Mouse (Mus musculus) G1E (cell line): ENCODE measurements around the gene Scand1.

Experiments used
- CTCF ChIP-seq: IDR thresholded peaks from 2 replicates; pipeline ENCODE4 v1.5.1; 2012; ENCODE audit warnings: low read depth, low read length, inconsistent platforms, mixed read lengths
- TAL1 ChIP-seq: conservative IDR thresholded peaks from 2 replicates; pipeline ENCODE4 v1.6.1; 2012; ENCODE audit warnings: low read depth, low read length, inconsistent platforms, mixed read lengths

DNA sequence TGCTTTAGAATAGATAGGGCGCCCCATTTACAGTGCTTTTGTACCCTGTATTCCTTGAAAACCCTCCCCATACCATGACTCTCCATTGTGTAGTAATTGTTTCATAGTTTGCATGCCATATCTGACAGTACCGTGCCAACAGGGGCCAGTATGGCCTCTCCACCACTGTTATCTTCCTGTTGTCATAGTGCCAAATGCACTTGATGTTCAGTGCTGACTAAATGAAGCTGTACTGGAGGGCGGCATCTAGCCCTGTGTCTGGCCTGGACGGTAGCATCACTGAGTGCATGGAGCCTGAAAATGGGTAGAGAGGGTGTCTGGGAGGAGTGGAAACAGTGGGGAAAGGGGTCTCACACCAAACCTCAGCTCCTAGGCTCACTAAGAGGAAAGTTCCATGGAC, 27.6 kb upstream of the Scand1 start:
- no peak for TF ChIP-seq CTCF
- TF ChIP-seq TAL1 = no peak
